Mouse (Mus musculus): ENCODE results near the gene Ranbp1. TPM values are rescaled to one million over a fixed set of nuclear protein-coding genes. Genes with fewer than 3 reads are reported as not detected.

Gene Ranbp1
- polyA plus RNA-seq, 3 experiments from 2014 or later: 141 to 268 (median 158) TPM

DNA sequence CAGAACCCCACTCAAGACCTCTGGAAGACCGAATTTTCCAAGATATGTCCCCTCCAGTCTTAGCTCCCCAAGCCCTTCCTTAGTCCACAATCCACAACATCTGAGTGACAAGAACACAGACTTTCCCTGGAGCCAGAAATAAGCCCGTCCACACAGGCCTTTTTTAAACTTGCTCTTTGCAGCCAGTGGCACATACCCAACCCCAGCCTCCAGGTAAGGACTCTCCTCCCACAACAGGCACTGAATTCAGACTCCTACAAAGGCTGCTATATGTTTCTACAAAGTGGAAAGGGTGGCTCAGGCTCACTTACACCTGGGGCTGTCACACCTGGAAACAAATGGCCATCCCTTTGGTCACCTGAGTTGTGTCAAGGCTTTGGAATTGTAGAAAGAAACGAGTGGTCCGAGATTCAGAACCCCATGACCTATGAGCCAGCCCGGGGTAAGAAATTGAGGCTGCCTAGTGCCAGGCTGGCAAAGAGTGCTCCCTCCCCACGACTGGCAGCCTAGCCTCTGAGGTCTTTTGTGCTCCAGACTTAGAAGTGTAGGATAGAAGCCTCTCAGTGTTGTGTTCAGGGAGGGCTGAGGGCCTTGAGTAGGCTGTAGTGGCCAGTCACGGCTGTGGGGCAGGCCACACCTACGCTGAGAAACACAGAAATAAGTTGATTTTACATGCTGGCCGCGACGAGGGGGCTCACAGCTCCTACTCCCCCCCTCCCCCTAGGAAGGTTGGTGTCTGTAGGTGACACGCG is 14.4 kb downstream of the Ranbp1 start:
- no peak for ATAC-seq

DNA sequence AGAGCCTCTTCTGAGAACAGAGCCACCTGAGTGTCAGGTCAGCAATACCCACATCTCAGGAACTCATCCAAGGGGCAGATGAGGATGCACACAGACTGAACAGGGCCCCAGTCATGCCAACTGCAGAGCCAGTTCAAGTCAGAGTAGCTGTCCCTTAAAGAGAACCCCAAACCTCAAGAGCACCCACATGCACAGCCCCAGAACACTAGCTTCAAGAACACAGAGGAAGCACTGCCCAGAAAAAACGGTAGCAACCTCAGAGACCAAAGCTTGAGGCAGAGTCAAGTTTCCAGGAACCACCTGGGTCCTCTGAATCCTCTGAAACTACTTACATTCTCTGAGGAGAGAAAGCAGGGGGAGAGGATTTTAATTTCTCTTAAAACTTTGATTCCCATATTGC is 15.1 kb downstream of the Ranbp1 start:
- no peak for ATAC-seq

DNA sequence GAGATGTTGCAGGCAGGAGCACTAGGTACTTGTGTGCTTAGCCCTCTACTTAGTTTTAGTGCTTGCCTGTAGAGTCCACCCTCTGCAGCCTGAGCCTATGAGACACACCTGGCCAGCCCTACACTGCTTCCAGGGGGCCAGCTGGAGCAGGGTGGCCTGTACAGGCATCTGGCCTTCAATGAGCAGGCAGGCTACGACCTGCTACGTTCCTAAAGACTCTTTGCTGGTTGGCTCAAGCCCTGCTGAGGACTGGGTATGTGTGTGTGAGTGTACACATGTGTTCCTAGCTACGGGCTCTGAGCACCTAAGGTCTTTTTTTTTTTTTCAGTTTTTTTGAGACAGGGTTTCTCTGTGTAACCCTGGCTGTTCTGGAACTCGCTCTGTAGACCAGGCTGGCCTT is 17.1 kb downstream of the Ranbp1 start:
- no peak for ATAC-seq

DNA sequence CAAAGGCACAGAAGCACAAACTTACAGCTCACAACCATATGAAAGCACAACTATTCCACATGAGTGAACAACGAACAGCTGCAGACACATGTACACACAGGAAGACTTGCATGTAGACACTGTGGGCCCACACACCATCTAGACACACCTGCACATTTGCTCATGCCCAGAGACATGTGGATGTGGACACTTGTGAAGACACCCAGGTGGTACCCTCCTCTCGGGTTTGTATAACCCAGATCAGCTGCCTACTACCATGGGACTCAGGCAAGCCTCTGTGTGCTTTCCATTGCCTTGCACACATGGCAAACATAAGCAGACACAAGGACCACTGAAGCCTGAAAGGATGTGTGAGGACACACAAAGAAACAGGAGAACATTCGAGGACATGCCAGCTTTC is 17.5 kb downstream of the Ranbp1 start:
- ATAC-seq: no peak

DNA sequence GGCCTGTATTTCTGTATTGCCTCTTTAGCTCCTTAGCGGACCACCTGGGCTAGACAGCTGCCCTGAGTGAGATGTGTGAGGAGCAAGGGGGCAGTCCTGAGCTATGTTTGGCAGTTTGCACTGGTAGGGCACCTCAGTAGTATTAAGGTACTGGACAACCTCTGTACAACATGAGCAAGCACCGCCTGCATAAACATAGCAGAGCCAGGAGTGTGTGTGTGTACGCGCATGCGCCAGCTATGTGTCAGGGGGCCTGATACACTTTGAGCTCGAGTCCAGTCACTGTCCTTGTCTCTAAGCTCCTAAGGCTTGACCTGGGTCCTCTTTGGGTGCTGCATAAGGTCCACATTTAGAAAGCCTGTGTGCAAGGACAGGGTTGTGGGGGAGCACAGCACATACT is 17.9 kb downstream of the Ranbp1 start:
- no peak for ATAC-seq

DNA sequence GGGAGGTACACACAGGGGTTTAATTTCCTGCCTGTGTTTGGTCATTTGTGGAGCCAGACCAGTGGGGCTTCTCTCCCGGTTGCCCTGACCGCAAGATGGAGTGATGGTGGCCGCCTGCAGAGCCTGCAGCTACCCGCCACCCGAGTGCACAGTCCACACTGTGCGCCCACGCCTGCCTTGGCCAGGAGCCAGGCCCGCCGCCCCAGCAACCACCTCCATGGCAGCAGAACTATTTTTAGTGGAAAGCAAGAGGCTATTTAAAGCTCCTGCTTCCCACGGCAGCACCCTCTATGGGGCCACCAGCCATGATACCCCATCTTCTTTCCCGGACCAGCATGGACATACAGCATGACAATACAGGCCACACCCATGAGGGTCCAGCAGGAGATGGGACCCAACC is 18.9 kb downstream of the Ranbp1 start:
- ATAC-seq: no peak

DNA sequence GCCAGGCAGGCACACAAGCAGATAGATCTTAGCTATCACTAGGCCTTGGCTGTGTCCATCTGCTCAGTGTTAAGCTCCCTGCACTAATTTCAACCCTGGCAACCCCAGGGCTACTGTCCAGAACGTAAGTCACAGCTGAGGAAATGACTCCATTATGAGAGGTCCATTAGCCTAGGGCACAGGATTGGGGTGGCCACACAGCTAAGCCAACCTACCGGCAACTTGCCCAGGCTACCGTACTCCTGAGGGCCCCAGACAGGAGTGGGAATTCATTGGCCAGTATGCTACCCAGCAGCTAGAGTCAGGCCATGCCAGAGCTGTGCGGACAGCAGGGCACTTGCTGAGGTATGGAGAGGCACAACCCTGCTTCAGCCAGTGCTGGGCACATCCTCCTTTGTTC is 19.7 kb downstream of the Ranbp1 start:
- ATAC-seq: no peak

DNA sequence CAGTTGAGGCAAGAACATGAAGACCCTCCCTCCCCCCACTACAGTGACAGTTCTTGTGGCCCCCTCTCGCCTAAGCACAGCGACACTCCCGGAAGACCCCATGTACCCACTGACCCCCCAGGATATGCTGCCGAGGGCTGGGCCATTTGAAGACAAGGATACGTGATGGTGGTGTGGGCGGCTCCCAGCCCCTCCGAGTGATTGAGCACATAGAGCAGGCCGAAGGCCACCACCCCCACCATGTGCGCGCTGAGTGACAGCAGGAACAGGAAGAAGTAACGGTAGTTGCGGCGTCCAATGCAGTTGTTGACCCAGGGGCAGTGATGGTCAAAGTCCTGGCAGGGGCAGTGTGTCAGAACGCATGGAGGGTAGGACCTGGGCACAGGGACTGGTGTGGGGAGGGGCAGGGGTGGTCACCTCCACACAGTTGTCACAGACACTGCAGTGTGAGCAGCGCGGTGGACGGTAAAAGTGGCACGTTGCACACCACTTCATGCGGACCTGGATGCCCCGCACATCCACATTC is 20.6 kb downstream of the Ranbp1 start:
- no peak for ATAC-seq

DNA sequence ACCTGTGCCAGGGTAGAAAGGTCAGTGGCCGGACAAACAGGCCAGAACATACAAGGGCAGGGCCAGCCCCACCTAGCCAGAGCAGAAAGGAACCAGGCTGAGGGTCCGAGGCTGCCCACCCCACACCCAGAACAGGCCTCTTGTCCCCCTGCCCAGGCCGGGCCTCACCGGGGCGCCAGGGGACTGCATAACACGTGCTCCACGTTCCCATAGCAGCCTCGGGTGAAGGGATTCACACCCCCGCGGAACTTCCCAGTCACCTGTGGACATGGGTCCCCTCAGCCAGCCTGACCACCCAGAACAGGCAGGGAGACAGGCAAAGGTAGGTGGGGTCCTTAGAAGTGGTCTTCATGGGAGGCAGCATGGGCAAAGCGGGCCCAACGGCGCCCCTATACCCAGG is 21.3 kb downstream of the Ranbp1 start:
- ATAC-seq: no peak

DNA sequence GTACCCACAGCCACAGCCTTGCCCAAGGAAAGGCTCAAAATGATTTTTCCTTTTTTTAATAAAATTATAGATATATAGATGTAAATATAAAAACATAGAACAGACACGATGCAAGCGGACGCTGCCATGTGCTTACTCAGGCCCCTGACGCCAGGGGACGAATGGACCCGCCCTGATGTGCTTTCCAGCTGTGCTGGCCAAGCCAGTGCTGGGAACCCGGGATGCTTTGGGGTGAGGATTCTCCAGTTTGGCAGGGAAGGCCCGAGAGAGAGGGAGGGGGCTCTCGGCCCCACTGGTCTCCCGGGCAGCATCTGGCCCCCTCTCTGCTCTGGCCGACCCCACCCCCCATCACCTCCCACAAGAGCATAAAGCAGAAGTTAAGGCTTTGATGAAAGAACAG is 26.3 kb downstream of the Ranbp1 start:
- ATAC-seq: no peak

DNA sequence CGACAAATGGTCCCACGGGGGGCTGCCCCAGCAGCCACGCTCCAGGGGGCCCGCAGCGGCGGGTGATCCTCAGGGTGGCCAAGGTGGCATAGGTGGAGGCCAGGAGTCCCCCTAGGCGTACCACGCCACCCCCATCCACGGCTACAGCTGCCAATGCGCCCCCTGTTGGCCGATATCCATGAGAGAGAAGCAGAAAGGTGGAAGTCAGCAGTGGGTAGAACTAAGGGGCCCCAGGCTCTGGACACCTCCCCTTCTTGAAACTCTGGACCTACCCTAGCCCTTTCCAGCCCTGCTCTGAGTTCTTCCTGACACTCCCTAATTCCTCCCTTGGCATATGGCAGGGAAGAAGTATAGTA is 27.0 kb downstream of the Ranbp1 start:
- no peak for ATAC-seq

DNA sequence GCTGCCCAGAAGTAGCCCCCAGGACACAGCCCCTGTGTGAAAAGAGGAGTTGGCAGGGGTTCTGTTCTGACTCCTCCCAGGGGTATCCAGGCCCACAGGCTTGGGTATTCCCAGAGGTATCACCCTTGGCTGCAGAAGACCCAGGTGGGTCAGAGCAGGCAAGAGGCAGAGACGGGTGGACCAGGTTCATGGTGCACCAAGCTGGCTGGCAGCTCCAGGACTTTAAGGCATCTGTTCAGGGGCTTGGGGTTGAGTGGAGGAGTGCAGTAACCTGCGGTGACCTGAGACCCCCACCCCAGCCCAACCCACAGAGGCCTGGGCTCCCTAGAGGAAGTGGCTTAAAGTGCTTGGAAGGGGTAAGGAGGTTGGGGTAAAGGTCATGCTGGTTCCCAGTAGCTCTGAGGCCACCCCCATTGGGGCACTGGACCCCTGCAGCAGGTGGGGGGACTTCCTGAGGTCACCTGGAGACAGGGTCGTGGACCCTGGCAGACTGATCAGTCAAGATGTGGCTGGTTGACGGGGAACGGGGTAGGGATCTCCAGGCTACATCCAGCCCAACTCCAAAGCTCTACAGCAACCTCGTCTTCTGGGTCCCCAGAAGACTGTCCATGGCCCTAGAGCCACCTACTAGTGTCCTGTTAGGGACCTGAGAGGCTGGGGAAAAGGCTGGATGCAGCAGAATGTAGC is 27.5 kb downstream of the Ranbp1 start:
- no peak for ATAC-seq

DNA sequence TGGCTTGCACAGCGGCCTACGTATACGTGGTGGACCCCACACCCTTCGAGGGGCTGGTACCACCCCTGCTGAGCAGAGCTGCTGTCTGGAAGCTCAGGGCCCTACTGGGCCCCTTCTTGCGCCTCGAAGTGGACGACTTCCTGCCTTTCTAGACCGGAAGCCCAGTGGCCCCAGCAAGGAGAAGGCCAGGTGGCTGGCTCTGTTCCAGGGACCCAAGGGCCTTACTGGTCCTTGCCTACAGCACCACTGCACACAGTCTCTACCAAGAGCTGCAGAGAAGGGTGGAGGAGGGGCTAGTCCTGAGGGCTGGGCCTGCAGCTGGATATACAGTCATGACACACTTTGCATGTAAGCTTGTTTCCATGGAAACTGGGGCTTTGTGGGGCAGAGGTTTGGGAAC is 28.5 kb downstream of the Ranbp1 start:
- ATAC-seq: no peak

DNA sequence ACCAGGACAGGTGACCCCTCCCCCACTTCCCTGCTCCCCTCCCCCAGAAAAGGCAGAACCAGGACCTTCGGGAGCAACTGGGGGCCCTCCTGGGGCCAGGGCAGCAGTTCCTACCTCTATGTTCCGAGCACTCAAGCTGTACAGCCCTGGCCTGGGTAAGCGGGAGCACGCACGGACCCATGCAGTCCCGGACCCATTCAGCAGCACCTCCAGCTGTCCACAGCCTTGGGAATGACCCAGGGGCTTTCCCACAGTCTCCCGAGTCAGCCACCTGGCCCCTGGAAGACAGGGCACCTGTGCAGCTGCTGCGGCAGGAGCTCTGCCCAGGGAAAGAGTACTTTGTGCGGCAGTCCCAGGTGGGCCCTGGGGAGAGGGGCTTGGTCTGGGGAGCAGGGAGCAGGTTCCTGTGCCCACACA is 29.9 kb downstream of the Ranbp1 start:
- ATAC-seq: no peak

DNA sequence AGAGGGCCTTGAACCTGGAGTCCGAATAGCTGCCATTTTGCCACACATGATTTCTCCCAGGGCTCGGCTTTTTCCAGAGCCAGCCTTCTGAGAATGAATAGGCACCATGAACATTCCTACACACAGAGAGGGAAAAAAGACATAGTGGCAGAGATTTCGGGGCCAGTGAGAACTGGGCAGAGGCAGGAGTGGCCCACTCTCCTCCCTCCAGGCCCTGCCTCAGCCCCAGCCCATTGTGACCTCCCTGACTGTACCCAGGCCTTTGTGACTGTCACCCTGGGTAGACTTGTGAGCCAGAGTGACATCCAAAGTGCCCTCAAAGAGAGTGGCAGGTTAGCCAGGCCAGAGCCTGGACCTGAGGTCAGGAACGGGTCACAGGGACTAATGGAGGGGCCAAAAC is 31.0 kb downstream of the Ranbp1 start, which contains the start of gene Ccdc188:
Ccdc188 (plus strand) TSS at position 301 of the 400 bp plus-strand sequence.
- ATAC-seq: no peak

DNA sequence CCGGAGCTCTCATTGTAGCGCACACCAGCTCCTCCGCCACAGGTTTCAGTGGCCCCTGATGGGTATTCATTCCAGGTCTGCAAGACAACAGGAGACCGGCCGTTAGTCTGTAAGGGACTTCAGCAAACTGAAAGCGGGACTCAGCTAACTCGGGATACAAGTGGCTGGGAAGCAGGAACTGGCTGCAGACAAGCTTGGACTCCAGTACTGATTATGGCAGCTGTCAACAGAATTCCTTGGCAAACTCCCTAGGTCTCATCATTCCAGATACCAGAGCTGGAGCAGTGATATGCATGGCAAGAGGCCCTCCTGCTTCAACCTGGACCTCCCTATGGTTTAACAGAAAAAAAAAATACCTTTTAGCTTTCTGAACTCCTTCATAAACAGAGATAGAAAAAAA is 33.7 kb downstream of the Ranbp1 start:
- no peak for ATAC-seq

DNA sequence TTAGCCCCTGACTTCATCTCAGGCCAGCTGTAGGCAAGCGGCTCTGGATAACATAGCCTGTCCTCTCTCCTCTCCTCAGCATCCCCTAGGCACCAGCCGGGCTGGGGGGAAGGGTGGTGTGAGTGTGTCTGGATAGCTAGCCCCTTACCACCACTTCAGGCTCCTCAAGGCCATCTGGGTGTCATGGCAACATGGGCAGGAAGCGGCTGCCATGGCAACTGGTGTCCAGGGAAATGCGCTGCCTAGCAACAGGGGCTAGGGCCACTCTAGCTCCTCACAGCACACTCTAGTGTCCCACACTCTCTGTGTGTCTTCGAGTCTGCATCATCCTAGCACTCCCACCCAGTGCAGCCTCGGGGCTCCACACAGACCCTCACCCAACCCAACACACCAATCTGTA is 34.8 kb downstream of the Ranbp1 start:
- ATAC-seq: no peak

DNA sequence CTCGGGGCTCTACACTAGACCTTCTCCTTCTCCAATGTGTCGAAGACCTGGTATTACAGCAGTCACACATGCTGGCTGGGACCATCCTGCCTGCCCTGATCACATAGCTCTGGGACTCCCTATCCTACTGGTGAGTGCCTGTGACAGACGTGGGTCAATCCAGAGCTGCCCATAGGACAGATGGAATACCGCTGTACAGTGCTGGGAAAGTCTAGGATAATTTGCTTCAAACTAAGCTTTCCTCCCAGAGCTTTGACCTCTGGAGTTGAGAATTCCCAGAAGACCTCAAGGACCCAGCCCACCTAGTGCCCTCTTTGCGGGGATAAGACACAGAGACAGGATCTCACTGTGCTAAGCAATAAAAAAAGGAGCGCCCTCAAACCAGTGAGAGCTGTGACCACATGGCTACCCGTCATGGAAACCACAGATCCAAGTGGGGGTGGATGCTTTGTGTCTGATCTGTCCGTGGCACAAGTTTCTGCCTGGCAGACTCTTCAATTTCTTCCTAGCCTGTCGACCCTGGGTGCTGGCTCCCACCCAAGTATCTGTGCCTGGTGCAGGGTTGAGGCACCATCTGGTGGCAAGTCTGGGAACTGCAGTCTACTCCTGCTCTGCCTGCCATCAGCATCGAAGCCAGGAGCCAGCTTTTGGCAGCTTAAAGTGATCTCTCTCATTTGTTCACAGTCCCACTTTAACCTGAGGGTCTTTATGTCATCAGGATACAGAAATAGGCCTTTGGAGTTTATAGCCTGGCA is 36.9 kb downstream of the Ranbp1 start:
- ATAC-seq: peak; percentile 67

DNA sequence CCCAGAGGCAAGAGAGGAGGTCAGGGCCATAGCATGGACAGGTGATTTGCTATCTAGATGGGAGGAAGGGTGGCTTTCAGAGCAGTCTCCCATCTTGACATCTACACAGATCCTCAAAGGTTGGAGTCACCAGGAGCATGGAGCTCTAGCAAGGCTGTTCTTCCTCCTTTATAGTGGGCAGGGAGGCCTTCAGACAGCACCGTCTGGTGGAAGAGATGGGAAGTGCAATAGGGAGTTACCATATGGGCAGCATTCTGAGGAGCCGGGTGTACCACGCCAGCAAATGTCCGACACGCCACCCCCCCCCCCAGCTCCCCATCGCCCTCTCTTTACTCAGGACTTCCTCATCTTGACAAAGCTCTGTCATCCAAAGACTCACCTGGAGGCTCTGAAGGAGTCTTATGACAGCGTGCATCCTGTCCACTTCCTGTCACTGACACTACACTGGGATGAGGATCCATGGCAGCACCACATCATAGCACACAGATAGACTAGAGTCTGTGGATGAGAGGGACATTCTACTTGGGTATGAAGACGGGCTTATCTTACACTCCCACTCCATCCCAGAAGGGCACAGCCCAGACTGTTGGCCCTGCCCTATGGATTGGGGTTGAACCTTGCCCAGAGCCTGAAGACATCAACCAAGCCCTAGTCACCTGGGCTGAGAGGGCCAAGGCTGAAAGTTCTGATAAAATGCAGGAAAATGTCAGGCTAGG is 37.7 kb downstream of the Ranbp1 start:
- ATAC-seq: no peak

DNA sequence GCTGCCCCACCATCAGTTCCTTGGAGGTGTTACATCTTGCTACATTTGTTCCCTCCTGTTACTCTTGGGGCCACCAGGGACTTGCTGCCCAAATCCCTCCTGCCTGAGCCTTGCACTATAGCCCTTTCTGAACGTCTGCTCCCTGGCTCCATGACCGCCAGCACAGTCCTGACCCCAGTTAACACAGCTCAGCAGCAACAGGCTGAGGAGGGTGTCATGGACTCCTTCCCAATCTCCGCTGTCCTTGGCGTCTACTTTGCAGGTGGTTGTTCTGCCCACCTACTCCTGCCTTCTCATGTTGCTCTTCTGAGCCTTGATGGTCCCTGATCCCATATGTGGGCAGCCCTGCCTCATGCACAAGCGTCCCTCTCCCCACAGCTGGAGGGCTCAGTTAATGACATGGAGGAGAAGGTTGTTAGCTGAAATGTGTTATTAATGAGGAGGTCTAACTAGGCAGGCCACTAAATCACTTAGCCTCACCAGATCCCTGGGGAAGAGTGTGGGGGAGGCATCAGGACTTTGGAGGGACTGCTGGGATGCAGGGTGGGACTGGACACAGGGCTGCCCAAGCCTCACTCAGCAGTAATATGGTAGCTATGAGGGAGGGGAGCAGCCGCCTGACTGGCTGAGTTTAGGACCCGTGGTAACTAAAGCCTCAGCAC is 45.0 kb downstream of the Ranbp1 start:
- ATAC-seq: no peak

DNA sequence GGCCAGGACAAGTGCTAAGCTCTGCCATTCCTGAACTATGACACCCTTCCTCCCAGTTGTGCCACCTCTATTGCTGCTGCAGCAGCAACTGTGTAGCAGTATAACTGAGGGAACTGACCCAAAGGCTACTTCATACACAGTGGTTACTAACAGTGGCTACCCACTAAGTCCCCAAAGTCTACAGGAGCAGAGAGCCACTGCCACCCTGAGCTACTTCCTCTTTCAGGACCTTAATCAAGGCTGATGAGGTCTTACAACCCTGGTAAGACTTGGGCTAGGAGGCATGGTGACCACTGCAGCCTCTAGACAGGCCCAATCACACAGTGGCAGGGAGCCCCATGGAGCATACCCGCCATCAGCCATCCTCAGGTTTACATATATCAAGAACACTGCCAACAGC is 46.5 kb downstream of the Ranbp1 start:
- ATAC-seq: no peak

DNA sequence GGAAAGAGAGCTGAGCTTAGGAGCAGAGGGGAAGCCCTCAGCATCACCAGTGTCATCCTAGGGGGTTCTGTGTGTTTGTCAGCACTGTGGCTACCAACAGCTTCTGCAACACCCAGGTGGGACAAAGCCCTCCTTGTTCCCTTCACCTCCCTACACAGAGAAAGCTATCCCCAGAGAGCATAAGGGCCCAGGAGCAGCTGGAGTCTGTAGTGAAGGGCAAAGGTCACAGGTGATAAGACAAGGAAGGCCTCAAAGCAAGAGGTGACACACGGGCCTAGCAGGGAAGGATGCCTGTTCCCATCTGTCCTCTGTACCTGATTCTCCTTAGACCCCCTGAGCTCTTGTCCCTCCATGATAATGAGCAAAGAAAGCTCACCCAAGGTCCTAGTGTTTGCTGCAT is 46.9 kb downstream of the Ranbp1 start:
- no peak for ATAC-seq
